Mouse (Mus musculus): Measurements from ENCODE around the gene Gatb. TPM values are rescaled to one million over a fixed set of nuclear protein-coding genes. Genes with fewer than 3 reads are reported as not detected.

Gatb gene
- 23.7 TPM for polyA plus RNA-seq (2017; shearing (Covaris generic))

GRCm38 (mm10) chr3:85573864-85574830, at the start of gene Gatb:
Gene Gatb, plus strand, starts transcription at chr3:85574119.

Other genes with a start within 250 kb of the Gatb start
- 16.0 TPM for gene Fam160a1, start 243.2 kb downstream of the Gatb start, polyA plus RNA-seq (2017; shearing (Covaris generic))

Data from inflammation-experienced regulatory T-cells, adult 16 weeks (primary cell).